Mouse (Mus musculus): Measurements from ENCODE around the gene Skap1. TPM values are rescaled to one million over a fixed set of nuclear protein-coding genes. Genes with fewer than 3 reads are reported as not detected.

Gene Skap1
- total RNA-seq, 2 experiments from 2014 or later, result 1.8 to 2.0 TPM

GRCm38 (mm10) chr11:96441546-96442185, 22.7 kb upstream of the Skap1 start:
- Histone ChIP-seq H3K4me3 (no peak overlapping the region), H3K27ac (no peak overlapping the region)
- TF ChIP-seq CTCF (IDR thresholded peaks at IDR 0.05), result no peak
- intact Hi-C loops (cut with DNase I), result loop anchor here (10.0 kb wide), 1 partner anchor 403 kb away; the partner anchor contains the start of gene Copz2
- no peak for DNase-seq (ENCODE audit: extremely low spot score in 1 of 2, low spot score in 2 of 2)

GRCm38 (mm10) chr11:96442468-96442867, 21.9 kb upstream of the Skap1 start:
- no peak for DNase-seq (ENCODE audit: extremely low spot score in 1 of 2, low spot score in 2 of 2)
- H3K27ac ChIP-seq, result no peak overlapping the region
- TF ChIP-seq CTCF (IDR thresholded peaks at IDR 0.05), result no peak
- intact Hi-C loops (cut with DNase I), result loop anchor here (10.0 kb wide), 1 partner anchor 402 kb away; the partner anchor contains the start of gene Copz2
- H3K4me3 ChIP-seq, result no peak overlapping the region

- no peak for DNase-seq (ENCODE audit: extremely low spot score in 1 of 2, low spot score in 2 of 2)
- H3K27ac ChIP-seq, result no peak overlapping the region
- intact Hi-C loops (cut with DNase I), result loop anchor here (10.0 kb wide), 1 partner anchor 397 kb away; the partner anchor contains the start of gene Copz2
- TF ChIP-seq CTCF (IDR thresholded peaks at IDR 0.05), result no peak
- no peak overlapping the region for H3K4me3 ChIP-seq
Measured at GRCm38 (mm10) chr11:96447931-96448330, 16.5 kb upstream of the Skap1 start.

DNA sequence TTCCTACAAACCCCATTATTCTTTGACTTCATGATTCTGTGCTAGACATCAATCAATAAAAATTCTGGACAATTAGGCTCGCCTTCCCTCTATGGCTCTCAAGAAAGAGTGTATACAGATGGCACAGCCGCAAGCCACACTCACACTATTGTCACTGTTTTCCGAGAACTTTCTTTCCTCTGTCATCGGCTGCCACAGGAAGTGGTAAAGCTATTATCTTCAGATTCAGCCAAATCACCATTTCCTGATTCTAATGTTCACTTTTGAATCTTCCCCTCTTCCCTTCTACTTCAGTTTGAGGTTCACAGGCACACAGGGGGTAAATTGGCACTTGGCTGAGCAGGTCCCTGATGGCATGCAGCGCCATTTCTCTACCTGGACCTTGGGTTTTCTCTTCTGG, 9.3 kb upstream of the Skap1 start:
- Histone ChIP-seq H3K4me3 (no peak overlapping the region), H3K27ac (no peak overlapping the region)
- no peak for TF ChIP-seq CTCF (IDR thresholded peaks at IDR 0.05)
- no peak for DNase-seq (ENCODE audit: extremely low spot score in 1 of 2, low spot score in 2 of 2)
- intact Hi-C loops (cut with DNase I), result no loop called here

DNA sequence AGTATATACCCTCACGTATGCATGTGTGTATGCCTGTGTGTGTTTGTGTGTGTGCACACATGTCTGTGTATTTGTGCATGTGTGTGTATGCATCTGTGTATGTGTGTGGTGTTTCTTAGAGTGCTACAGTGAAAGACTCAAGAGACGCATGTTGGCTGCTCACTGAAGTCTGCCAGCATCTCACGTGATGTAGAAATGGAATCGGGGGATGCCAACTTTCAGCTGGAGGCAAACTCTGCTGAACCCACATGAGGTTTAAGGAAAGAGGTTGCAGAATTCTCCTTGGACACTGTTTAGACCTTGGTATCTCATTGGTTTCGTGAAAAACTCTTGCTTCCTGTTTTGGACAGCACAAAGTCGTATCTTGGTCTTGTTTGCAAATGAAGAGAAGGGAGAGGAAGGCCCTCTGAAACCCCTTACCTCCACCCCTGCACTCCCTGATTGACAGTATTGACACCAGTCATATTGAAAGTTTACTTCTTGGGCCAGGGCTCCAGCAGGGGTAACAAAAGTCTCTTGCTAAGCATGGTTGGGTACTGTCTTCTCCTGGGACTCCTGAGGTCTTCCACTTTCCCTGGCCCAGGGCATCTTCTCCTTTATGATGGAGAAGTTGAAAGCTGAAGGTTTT, 8.6 kb upstream of the Skap1 start:
- H3K27ac ChIP-seq, result no peak overlapping the region
- no peak for DNase-seq (ENCODE audit: extremely low spot score in 1 of 2, low spot score in 2 of 2)
- no peak overlapping the region for H3K4me3 ChIP-seq
- no peak for TF ChIP-seq CTCF (IDR thresholded peaks at IDR 0.05)
- intact Hi-C loops (cut with DNase I), result no loop called here

- intact Hi-C loops (cut with DNase I), result no loop called here
Measured at GRCm38 (mm10) chr11:96456508-96457305, 7.7 kb upstream of the Skap1 start.

DNA sequence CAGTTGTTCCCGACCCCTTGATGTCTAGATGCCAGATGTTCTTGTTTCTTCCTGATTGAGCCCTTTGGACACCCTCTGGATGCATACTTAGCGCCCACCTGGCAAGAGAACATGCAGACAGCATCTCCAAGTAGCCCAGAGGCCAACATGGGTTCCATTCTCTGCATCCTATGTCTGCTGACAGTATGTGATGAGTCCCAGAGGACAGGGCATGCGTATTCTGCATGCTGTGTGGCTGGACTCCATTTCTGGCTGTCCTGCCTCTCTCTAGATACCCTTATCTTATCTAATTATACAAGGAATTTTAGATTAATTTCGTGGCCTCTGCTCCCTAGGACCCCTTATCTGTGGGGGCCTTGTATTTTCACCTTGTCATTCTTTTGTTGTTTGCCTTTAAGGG, 2.6 kb upstream of the Skap1 start:
- Histone ChIP-seq H3K27ac (no peak overlapping the region), H3K4me3 (no peak overlapping the region)
- intact Hi-C loops (cut with DNase I), result no loop called here
- no peak for TF ChIP-seq CTCF (IDR thresholded peaks at IDR 0.05)
- no peak for DNase-seq (ENCODE audit: extremely low spot score in 1 of 2, low spot score in 2 of 2)

More at GRCm38 (mm10) chr11:96456508-96457305, 7.7 kb upstream of the Skap1 start:
- no peak overlapping the region for H3K4me3 ChIP-seq
- H3K27ac ChIP-seq, result no peak overlapping the region
- no peak for TF ChIP-seq CTCF (IDR thresholded peaks at IDR 0.05)
- no peak for DNase-seq (ENCODE audit: extremely low spot score in 1 of 2, low spot score in 2 of 2)

DNA sequence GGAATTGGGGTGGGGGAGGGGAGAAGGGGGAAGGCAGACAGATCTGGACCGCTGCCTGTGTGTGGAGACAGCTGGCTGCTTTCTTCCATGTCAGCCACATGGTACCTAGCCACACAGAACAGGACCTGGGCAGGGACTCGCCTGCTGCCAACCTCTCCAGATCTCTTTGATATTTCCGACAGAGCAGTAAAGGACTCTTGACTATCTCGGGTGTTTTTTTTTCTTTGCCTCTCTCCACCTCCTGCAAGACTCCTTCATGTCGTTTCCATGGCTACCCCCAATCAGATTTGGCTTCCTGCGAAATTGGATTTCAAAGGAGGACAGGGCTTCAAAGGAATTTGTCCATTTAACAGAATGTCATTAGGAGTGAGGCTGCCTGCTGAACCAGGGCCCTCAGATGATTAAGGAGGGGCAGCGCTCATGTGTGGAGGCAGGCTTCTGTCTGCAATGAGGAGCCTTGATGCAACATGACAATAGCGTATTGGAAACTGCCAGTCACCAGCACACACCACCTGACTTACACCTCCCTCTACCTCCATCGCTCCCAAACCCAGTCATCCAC, 2.1 kb upstream of the Skap1 start:
- intact Hi-C loops (cut with DNase I), result no loop called here
- no peak overlapping the region for H3K4me3 ChIP-seq
- peak overlapping the region; percentile 13; the same call in 1 of the 2 replicates for H3K27ac ChIP-seq
- no peak for TF ChIP-seq CTCF (IDR thresholded peaks at IDR 0.05)
- DNase-seq (ENCODE audit: extremely low spot score in 1 of 2, low spot score in 2 of 2), result peak in 1 of 2 experiments; percentile 23

- Histone ChIP-seq H3K27ac (peak overlapping the region; percentile 75; the same call in 1 of the 2 replicates), H3K4me3 (no peak overlapping the region)
- peak in 1 of 2 experiments; percentile 19 for DNase-seq (ENCODE audit: extremely low spot score in 1 of 2, low spot score in 2 of 2)
- TF ChIP-seq CTCF (IDR thresholded peaks at IDR 0.05), result no peak
- intact Hi-C loops (cut with DNase I), result no loop called here
Measured at GRCm38 (mm10) chr11:96464716-96465060, 295 bp downstream of the Skap1 start.

DNA sequence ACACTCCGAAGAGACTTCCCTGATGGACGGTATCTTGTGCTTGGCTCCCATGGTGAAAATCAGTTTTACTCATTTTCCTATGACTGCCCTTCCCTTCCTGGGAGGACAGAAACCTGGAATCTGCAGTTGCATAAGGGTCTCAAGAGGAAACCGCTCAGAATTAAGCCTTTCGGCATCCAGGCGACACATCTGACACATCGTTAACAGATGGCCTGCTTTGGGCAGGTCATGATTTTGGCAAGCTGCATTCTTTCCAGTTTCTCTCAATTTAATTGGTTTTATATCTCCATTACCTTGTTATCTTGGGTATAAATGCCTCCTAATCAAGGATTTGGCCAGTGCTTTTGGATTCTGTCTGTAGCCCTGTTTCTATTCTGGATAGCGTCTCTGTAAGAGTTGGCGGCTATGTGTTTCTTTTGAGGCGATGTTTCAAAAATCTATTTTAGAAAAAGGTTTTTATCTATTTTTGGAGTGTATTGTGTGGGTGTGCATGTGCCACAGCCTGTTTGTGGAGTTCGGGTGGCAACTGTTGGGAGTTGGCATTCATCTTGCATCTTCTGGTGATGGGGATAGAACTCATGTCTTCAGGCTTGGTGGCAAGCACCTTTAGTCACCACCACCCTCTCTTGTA, 1.1 kb downstream of the Skap1 start:
- TF ChIP-seq CTCF (IDR thresholded peaks at IDR 0.05), result no peak
- intact Hi-C loops (cut with DNase I), result no loop called here
- no peak for DNase-seq (ENCODE audit: extremely low spot score in 1 of 2, low spot score in 2 of 2)

DNA sequence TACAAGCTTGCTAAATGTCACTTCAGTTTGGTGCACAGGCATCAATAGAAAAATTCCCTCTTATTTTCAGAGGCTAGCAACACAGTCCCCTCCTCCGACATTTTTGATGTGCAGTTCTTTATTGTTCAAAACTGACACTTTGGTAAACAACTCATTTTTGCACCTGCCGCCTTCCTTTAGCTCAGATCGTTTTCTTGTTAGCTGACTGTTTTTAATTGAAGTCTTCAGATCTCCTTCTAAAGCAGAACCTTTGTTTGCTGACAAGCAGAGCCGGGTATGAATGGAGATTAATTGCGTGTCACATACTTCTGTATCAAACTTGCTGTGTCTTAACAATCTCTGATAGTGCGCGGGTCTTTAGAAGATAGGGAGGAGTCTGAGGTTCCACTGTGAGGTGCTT, 2.0 kb downstream of the Skap1 start:
- intact Hi-C loops (cut with DNase I), result no loop called here
- Histone ChIP-seq H3K4me3 (no peak overlapping the region), H3K27ac (peak overlapping the region; percentile 51)
- no peak for DNase-seq (ENCODE audit: extremely low spot score in 1 of 2, low spot score in 2 of 2)
- no peak for TF ChIP-seq CTCF (IDR thresholded peaks at IDR 0.05)

More for the DNA sequence above, 1.1 kb downstream of the Skap1 start:
- H3K4me3 ChIP-seq, result no peak overlapping the region
- peak overlapping the region; percentile 75 for H3K27ac ChIP-seq

All from left cerebral cortex, adult 2 months (tissue).